23 mouse cellular contexts compared by ENCODE assay signal in the genomic region with DNA sequence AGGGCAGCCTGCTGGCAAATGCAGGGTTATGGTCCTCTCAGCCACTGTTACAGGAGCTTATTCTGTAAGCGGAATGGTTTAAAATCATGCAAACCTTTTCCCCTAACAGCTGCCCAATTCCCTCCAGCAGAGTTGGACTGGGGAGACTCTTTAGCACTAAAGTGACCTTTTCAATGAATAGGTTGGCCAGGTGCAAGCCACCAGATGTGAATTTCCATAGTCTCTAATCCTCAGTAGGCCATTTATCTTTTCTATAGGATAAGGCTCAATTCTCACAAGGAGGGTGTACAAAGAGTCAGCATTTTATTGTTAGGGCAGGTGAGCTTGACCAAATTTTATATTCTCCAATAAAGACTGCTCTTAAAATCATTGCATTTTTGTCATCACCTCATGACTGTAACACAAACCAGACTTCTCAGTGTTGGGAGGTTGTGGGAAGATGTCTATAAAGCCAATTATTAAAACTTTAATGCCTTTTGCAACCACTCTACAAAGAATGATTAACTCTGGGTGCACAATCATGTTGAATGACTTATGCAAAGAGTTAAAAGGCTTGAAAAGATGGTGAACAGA. TPM values are rescaled to one million over a fixed set of nuclear protein-coding genes. Genes with fewer than 3 reads are reported as not detected.
"Had no signal": no experiment of that assay in that cellular context is flagged by ENCODE, and none has a peak within 500 bp of the region (broad histone marks: within the 10 kb centered on the region; RNA-seq: fewer than 3 reads in every experiment).

No protein-coding gene starts in this region.

- H3K9ac ChIP-seq: kidney, embryonic 15.5 days; liver, embryonic 12.5 days; liver, embryonic 15.5 days; lung, embryonic 15.5 days; midbrain, embryonic 13.5 days had no signal

- H3K27ac ChIP-seq: kidney, embryonic 15.5 days; liver, embryonic 12.5 days; liver, embryonic 15.5 days; lung, embryonic 15.5 days; midbrain, embryonic 10.5 days; midbrain, embryonic 13.5 days; stomach, postnatal 0 days had no signal

- H3K27me3 ChIP-seq: kidney, embryonic 15.5 days; liver, embryonic 12.5 days; liver, embryonic 15.5 days; lung, embryonic 15.5 days; megakaryocyte, embryonic 14.5 days; midbrain, embryonic 13.5 days had no signal

- H3K4me3 ChIP-seq: kidney, embryonic 15.5 days; liver, embryonic 12.5 days; liver, embryonic 15.5 days; lung, embryonic 15.5 days; megakaryocyte, embryonic 14.5 days; midbrain, embryonic 10.5 days; midbrain, embryonic 13.5 days; myocyte had no signal

- H3K9me3 ChIP-seq: kidney, embryonic 15.5 days; liver, embryonic 12.5 days; liver, embryonic 15.5 days; lung, embryonic 15.5 days; megakaryocyte, embryonic 14.5 days; midbrain, embryonic 10.5 days; midbrain, embryonic 13.5 days had no signal

- ATAC-seq: liver, embryonic 12.5 days; midbrain, embryonic 13.5 days; midbrain, embryonic 16.5 days had no signal

- H3K4me1 ChIP-seq: kidney, embryonic 15.5 days; liver, embryonic 12.5 days; liver, embryonic 15.5 days; lung, embryonic 15.5 days; megakaryocyte, embryonic 14.5 days had no signal

- DNase-seq: kidney, adult 11 months; kidney, adult 8-10 months; kidney, postnatal 14 days; kidney, postnatal 4 days; layer of hippocampus, adult 9-11 months; liver; lung, adult 18-20 months; lung, postnatal 10 days; lung, postnatal 36 days; right cerebral cortex, adult 18-20 months; right cerebral cortex, postnatal 14 days; right cerebral cortex, postnatal 4 days; thymus, postnatal 25 days had no signal

- H3K4me2 ChIP-seq: kidney, embryonic 15.5 days; liver, embryonic 12.5 days; liver, embryonic 15.5 days; lung, embryonic 15.5 days; midbrain, embryonic 13.5 days had no signal

- H3K36me3 ChIP-seq: kidney, embryonic 15.5 days; liver, embryonic 12.5 days; liver, embryonic 15.5 days; lung, embryonic 15.5 days; midbrain, embryonic 10.5 days; midbrain, embryonic 13.5 days had no signal

RNA-seq across cellular contexts. Expression of gene Hs3st5, which starts 21.8 kb away (rescaled TPM):
- polyA plus RNA-seq: liver, embryonic 12.5 days; liver, embryonic 15.5 days had no signal
